Mouse (Mus musculus): ENCODE data around the gene Fam69a. TPM values are rescaled to one million over a fixed set of nuclear protein-coding genes. Genes with fewer than 3 reads are reported as not detected.

Fam69a gene
- polyA plus RNA-seq, 1 experiment from 2014 or later = 23.6 TPM

DNA sequence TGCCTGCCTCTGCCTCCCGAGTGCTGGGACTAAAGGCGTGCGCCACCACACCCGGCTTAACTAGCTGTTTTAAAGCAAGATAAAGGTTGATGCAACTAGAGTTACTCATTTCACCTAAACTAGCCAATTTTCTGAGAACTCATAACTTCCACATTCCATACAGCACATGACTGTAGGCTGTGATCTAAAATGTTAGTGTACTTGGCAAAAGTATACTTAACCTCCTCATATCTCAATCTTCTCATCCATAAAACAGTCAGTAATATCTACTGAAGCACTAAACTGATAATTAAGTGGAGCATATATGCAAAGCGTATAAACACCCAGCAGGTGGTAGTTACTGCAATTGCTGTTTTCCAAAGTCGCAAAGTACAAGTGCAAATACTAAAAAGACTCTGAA, 113.6 kb downstream of the Fam69a start:
- no peak for ATAC-seq (replicated peaks; ENCODE audit: low FRiP score, low read depth)
- Histone ChIP-seq H3K4me1 (replicated peaks; ENCODE audit: insufficient read depth, low read length) (no peaks in the 10 kb centered on the region), H3K36me3 (ENCODE audit: insufficient read depth, low read length) (no peaks in the 10 kb centered on the region), H3K27me3 (ENCODE audit: insufficient read depth, low read length) (no peaks in the 10 kb centered on the region), H3K9me3 (replicated peaks; ENCODE audit: low read length) (no peaks in the 10 kb centered on the region), H3K4me3 (replicated peaks; ENCODE audit: low read depth, low read length) (no peak overlapping the region), H3K4me2 (ENCODE audit: low read length) (no peak overlapping the region), H3K27ac (no peak overlapping the region), H3K9ac (ENCODE audit: low read depth, low read length) (no peak overlapping the region)
- DNase-seq (ENCODE audit: low spot score) = no peak
- TF ChIP-seq CTCF (IDR thresholded peaks at IDR 0.05; ENCODE audit: low read depth) = no peak
- 91% methylated on average over 6 of the region's 6 CpGs for WGBS

DNA sequence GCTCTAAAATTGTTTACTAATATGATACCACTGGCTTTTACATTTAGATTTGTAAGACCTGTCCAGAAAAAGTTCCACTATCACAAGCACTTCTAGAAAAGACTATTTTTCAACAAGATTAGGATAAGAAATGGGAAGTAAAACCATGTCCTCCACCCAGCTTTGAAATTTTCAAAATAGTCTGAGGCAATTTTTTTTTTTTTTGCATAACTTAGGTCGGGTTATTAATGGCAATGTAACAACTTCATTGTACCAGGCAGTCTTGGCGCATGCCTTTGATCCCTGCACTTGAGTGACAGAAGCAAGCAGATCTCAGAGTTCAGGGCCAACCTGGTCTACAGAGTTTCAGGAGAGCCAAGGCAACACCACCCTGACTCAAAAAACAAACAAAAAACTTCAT, 117.2 kb downstream of the Fam69a start:
- DNase-seq (ENCODE audit: low spot score) = no peak
- Histone ChIP-seq H3K9ac (ENCODE audit: low read depth, low read length) (no peak overlapping the region), H3K9me3 (replicated peaks; ENCODE audit: low read length) (no peaks in the 10 kb centered on the region), H3K4me3 (replicated peaks; ENCODE audit: low read depth, low read length) (no peak overlapping the region), H3K4me1 (replicated peaks; ENCODE audit: insufficient read depth, low read length) (0 out of 2 replicates have a peak, but pooled peaks cover 12% of the 10 kb centered on the region), H3K36me3 (ENCODE audit: insufficient read depth, low read length) (no peaks in the 10 kb centered on the region), H3K27me3 (ENCODE audit: insufficient read depth, low read length) (no peaks in the 10 kb centered on the region), H3K27ac (no peak overlapping the region), H3K4me2 (ENCODE audit: low read length) (peak overlapping the region; percentile 79; the same call in 1 of the 2 replicates)
- no peak for ATAC-seq (replicated peaks; ENCODE audit: low FRiP score, low read depth)
- no peak for TF ChIP-seq CTCF (IDR thresholded peaks at IDR 0.05; ENCODE audit: low read depth)
- 50% methylated on average over 2 of the region's 2 CpGs for WGBS

GRCm38 (mm10) chr5:107868905-107869424, 117.9 kb downstream of the Fam69a start:
- no peaks in the 10 kb centered on the region for H3K9me3 ChIP-seq (replicated peaks; ENCODE audit: low read length)
- H3K4me2 ChIP-seq (ENCODE audit: low read length) = peak overlapping the region; percentile 79

DNA sequence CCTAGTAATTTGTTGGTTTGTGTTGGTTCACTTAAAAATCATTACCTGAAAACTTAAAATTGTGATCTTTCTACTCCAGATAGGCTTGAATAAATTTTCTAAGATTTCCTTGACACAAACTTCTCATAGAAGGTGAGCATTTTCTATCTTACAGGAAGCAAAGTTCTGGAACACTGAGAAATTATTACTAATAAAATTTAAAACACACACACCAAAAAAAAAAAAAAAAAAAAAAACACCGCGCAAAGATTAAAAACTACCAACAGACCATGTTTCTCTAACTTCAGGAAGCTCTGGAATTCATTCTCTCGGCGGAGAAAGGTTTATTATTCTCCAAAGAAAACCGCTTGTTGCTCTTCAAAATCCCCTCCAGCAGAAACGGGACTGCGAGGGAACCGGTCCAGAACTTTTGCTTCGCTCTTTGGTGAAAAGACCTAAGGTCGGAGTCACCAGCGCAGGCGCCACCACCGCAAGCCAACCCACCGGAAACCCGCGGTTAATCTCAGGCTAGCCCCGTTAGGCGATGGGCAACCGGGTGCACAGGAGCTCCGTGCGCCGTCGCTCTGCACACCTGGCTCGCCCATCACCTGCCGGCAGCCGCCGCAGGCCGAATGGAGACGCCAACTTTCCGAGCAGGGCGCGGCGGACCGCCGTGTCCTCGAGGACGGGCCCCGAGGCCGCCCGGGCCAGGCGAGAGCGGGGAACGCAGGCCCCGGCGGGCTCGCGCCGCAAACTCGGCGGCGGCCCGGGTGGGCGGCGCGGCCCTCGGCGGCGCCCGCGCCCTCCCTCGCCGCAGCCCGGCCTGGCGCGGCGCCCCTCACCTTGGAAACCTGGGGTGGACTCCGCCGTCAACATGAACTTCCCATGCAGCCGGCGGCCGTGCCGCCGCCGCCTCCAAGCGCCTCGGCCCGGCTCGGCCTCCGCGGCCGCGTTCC, 118.6 kb downstream of the Fam69a start:
- TF ChIP-seq CTCF (IDR thresholded peaks at IDR 0.05; ENCODE audit: low read depth) = no peak
- DNase-seq (ENCODE audit: low spot score) (peak; percentile 66), ATAC-seq (replicated peaks; ENCODE audit: low FRiP score, low read depth) (peak; percentile 66)
- peak overlapping the region; percentile 87 for H3K9ac ChIP-seq (ENCODE audit: low read depth, low read length)
- H3K4me2 ChIP-seq (ENCODE audit: low read length) = peak overlapping the region; percentile 79
- H3K27ac ChIP-seq = peak overlapping the region; percentile 95
- H3K36me3 ChIP-seq (ENCODE audit: insufficient read depth, low read length) = no peaks in the 10 kb centered on the region
- no peaks in the 10 kb centered on the region for H3K9me3 ChIP-seq (replicated peaks; ENCODE audit: low read length)
- 0 out of 2 replicates have a peak, but pooled peaks cover 12% of the 10 kb centered on the region for H3K4me1 ChIP-seq (replicated peaks; ENCODE audit: insufficient read depth, low read length)
- peak overlapping the region; percentile 92 for H3K4me3 ChIP-seq (replicated peaks; ENCODE audit: low read depth, low read length)
- no peaks in the 10 kb centered on the region for H3K27me3 ChIP-seq (ENCODE audit: insufficient read depth, low read length)
- WGBS = under 1% methylated on average over 63 of the region's 82 CpGs

More at GRCm38 (mm10) chr5:107868905-107869424, 117.9 kb downstream of the Fam69a start:
- peak; percentile 42; the same call in 1 of the 2 replicates for TF ChIP-seq CTCF (IDR thresholded peaks at IDR 0.05; ENCODE audit: low read depth)
- DNase-seq (ENCODE audit: low spot score) = peak; percentile 98
- Histone ChIP-seq H3K27ac (peak overlapping the region; percentile 95), H3K4me3 (replicated peaks; ENCODE audit: low read depth, low read length) (peak overlapping the region; percentile 92), H3K27me3 (ENCODE audit: insufficient read depth, low read length) (no peaks in the 10 kb centered on the region), H3K4me1 (replicated peaks; ENCODE audit: insufficient read depth, low read length) (0 out of 2 replicates have a peak, but pooled peaks cover 12% of the 10 kb centered on the region), H3K36me3 (ENCODE audit: insufficient read depth, low read length) (no peaks in the 10 kb centered on the region), H3K9ac (ENCODE audit: low read depth, low read length) (peak overlapping the region; percentile 87)
- under 1% methylated on average over 50 of the region's 58 CpGs for WGBS
- ATAC-seq (replicated peaks; ENCODE audit: low FRiP score, low read depth) = peak; percentile 99

DNA sequence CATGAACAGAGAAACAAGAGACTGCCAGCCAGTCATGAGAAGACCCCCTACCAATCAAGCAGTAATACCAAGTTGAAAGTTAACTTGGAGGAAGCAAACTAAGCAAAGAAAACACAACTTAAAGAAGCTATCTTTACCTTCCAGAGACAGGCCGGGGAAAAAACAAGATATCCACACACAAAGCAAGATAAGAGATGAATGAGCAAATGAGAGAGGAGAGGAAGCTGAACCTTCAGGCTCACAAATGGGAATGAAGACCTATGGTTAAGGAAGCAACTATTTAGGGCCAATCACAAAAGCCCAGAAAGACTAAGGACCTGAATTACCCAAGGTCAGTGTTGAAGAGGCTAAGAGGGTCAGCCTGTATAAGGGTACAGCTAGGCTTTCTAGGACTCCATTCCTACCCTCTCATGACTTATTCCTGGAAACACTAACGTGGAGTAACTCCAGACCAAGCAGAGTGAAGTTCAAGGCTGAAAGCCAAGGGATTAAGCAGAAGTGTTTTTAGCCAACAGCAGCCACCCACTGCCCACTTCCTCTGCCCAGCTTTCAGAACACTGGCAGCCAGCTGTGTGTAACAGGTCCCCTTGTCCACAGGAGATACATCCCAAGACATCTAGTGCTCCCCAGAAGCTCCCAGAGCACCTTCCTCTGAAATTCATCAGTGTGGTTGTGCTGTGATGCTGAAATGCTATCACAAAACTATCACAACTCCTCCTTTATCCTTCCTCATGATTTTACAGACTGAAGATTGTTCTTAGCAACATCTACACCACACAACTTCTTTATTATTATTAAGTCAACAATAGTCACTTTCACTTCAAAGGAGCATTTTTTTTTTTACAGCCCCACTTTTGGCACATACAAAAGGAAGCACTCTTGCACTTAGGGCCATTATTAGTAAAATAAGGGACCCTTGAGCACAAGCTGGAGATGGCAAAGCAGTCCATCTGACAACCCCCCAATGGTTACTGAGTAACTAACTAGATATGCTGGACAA, 120.5 kb downstream of the Fam69a start:
- H3K9ac ChIP-seq (ENCODE audit: low read depth, low read length) = no peak overlapping the region
- no peaks in the 10 kb centered on the region for H3K27me3 ChIP-seq (ENCODE audit: insufficient read depth, low read length)
- H3K27ac ChIP-seq = no peak overlapping the region
- TF ChIP-seq CTCF (IDR thresholded peaks at IDR 0.05; ENCODE audit: low read depth) = no peak
- no peak overlapping the region for H3K4me3 ChIP-seq (replicated peaks; ENCODE audit: low read depth, low read length)
- no peak for ATAC-seq (replicated peaks; ENCODE audit: low FRiP score, low read depth)
- WGBS = 52% methylated on average over 2 of the region's 2 CpGs
- H3K4me1 ChIP-seq (replicated peaks; ENCODE audit: insufficient read depth, low read length) = 0 out of 2 replicates have a peak, but pooled peaks cover 12% of the 10 kb centered on the region
- peak overlapping the region; percentile 19; the same call in 1 of the 2 replicates for H3K4me2 ChIP-seq (ENCODE audit: low read length)
- H3K36me3 ChIP-seq (ENCODE audit: insufficient read depth, low read length) = no peaks in the 10 kb centered on the region
- no peaks in the 10 kb centered on the region for H3K9me3 ChIP-seq (replicated peaks; ENCODE audit: low read length)
- DNase-seq (ENCODE audit: low spot score) = no peak

Data from kidney, postnatal 0 days (tissue).